Mouse (Mus musculus): ENCODE measurements around the gene Slc25a38. TPM values are rescaled to one million over a fixed set of nuclear protein-coding genes. Genes with fewer than 3 reads are reported as not detected.
"Not testable (repeated sequence)": the region's sequence is repeated elsewhere in the genome, so short reads cannot be mapped to it uniquely, and the experiment has no call there.

The Slc25a38 gene
- polyA plus RNA-seq, 1 experiment from 2014 or later: 34.8 TPM

- no peak within 1 kb of the TSS for H3K4me3 ChIP-seq (replicated peaks; ENCODE audit: low read length)
- H3K36me3 ChIP-seq (ENCODE audit: control insufficient read depth, insufficient read depth, low read length): no peaks in the 10 kb centered on the region
- H3K27me3 ChIP-seq (ENCODE audit: control insufficient read depth, insufficient read depth, low read length): no peaks in the 10 kb centered on the region
- no peak within 1 kb of the TSS; the same call in 1 of the 2 replicates for H3K9ac ChIP-seq (ENCODE audit: low read length)
- 75% methylated on average over 5 of the region's 5 CpGs for WGBS
- no peak for ATAC-seq (ENCODE audit: insufficient read depth, low FRiP score)
- no peaks in the 10 kb centered on the region for H3K4me1 ChIP-seq (ENCODE audit: control insufficient read depth, insufficient read depth, low read length)
- no peak within 1 kb of the TSS for H3K4me2 ChIP-seq (ENCODE audit: low read depth, low read length)
- H3K9me3 ChIP-seq (replicated peaks; ENCODE audit: control insufficient read depth, low read length): no peaks in the 10 kb centered on the region
- no peak within 1 kb of the TSS for H3K27ac ChIP-seq (ENCODE audit: low read length)
These were observed 18.4 kb upstream of the Slc25a38 start, which contains the start of gene Ccr8 for GRCm38 (mm10) chr9:120091696-120092238. Gene Ccr8, plus strand, starts transcription at chr9:120092114.

- H3K4me1 ChIP-seq (ENCODE audit: control insufficient read depth, insufficient read depth, low read length): no peaks in the 10 kb centered on the region
- H3K9me3 ChIP-seq (replicated peaks; ENCODE audit: control insufficient read depth, low read length): no peaks in the 10 kb centered on the region
- H3K9ac ChIP-seq (ENCODE audit: low read length): no peak overlapping the region
- H3K27ac ChIP-seq (ENCODE audit: low read length): no peak overlapping the region
- WGBS: 82% methylated on average over 13 of the region's 13 CpGs
- H3K36me3 ChIP-seq (ENCODE audit: control insufficient read depth, insufficient read depth, low read length): no peaks in the 10 kb centered on the region
- ATAC-seq (ENCODE audit: insufficient read depth, low FRiP score): no peak
- no peak overlapping the region for H3K4me2 ChIP-seq (ENCODE audit: low read depth, low read length)
- H3K27me3 ChIP-seq (ENCODE audit: control insufficient read depth, insufficient read depth, low read length): no peaks in the 10 kb centered on the region
- H3K4me3 ChIP-seq (replicated peaks; ENCODE audit: low read length): no peak overlapping the region
These were observed 16.5 kb upstream of the Slc25a38 start for GRCm38 (mm10) chr9:120093701-120094100.

GRCm38 (mm10) chr9:120095886-120096285, 14.3 kb upstream of the Slc25a38 start:
- H3K4me2 ChIP-seq (ENCODE audit: low read depth, low read length): no peak overlapping the region
- no peak overlapping the region for H3K9ac ChIP-seq (ENCODE audit: low read length)
- WGBS: 61% methylated on average over 7 of the region's 7 CpGs
- no peaks in the 10 kb centered on the region for H3K36me3 ChIP-seq (ENCODE audit: control insufficient read depth, insufficient read depth, low read length)
- H3K9me3 ChIP-seq (replicated peaks; ENCODE audit: control insufficient read depth, low read length): no peaks in the 10 kb centered on the region
- no peak overlapping the region for H3K4me3 ChIP-seq (replicated peaks; ENCODE audit: low read length)
- no peak overlapping the region for H3K27ac ChIP-seq (ENCODE audit: low read length)
- H3K4me1 ChIP-seq (ENCODE audit: control insufficient read depth, insufficient read depth, low read length): no peaks in the 10 kb centered on the region
- ATAC-seq (ENCODE audit: insufficient read depth, low FRiP score): no peak
- no peaks in the 10 kb centered on the region for H3K27me3 ChIP-seq (ENCODE audit: control insufficient read depth, insufficient read depth, low read length)

GRCm38 (mm10) chr9:120098682-120099081, 11.5 kb upstream of the Slc25a38 start:
- no peaks in the 10 kb centered on the region for H3K36me3 ChIP-seq (ENCODE audit: control insufficient read depth, insufficient read depth, low read length)
- no peak overlapping the region for H3K4me3 ChIP-seq (replicated peaks; ENCODE audit: low read length)
- ATAC-seq (ENCODE audit: insufficient read depth, low FRiP score): no peak
- H3K27ac ChIP-seq (ENCODE audit: low read length): no peak overlapping the region
- H3K27me3 ChIP-seq (ENCODE audit: control insufficient read depth, insufficient read depth, low read length): no peaks in the 10 kb centered on the region
- no peak overlapping the region for H3K9ac ChIP-seq (ENCODE audit: low read length)
- H3K9me3 ChIP-seq (replicated peaks; ENCODE audit: control insufficient read depth, low read length): peaks cover 3% of the 10 kb centered on the region; the same call in 1 of the 2 replicates
- no peaks in the 10 kb centered on the region for H3K4me1 ChIP-seq (ENCODE audit: control insufficient read depth, insufficient read depth, low read length)
- no peak overlapping the region for H3K4me2 ChIP-seq (ENCODE audit: low read depth, low read length)
- 22% methylated on average over 7 of the region's 7 CpGs for WGBS

- no peak overlapping the region for H3K4me3 ChIP-seq (replicated peaks; ENCODE audit: low read length)
- no peak for ATAC-seq (ENCODE audit: insufficient read depth, low FRiP score)
- no peak overlapping the region for H3K4me2 ChIP-seq (ENCODE audit: low read depth, low read length)
- no peak overlapping the region for H3K27ac ChIP-seq (ENCODE audit: low read length)
- H3K9me3 ChIP-seq (replicated peaks; ENCODE audit: control insufficient read depth, low read length): peaks cover 3% of the 10 kb centered on the region; the same call in 1 of the 2 replicates
- no peak overlapping the region for H3K9ac ChIP-seq (ENCODE audit: low read length)
- no peaks in the 10 kb centered on the region for H3K4me1 ChIP-seq (ENCODE audit: control insufficient read depth, insufficient read depth, low read length)
- H3K27me3 ChIP-seq (ENCODE audit: control insufficient read depth, insufficient read depth, low read length): no peaks in the 10 kb centered on the region
- WGBS: 86% methylated on average over 8 of the region's 8 CpGs
- no peaks in the 10 kb centered on the region for H3K36me3 ChIP-seq (ENCODE audit: control insufficient read depth, insufficient read depth, low read length)
These were observed 10.9 kb upstream of the Slc25a38 start for GRCm38 (mm10) chr9:120099304-120099703.

- Histone ChIP-seq H3K9ac (ENCODE audit: low read length) (no peak overlapping the region), H3K27ac (ENCODE audit: low read length) (no peak overlapping the region), H3K4me2 (ENCODE audit: low read depth, low read length) (no peak overlapping the region), H3K4me1 (ENCODE audit: control insufficient read depth, insufficient read depth, low read length) (no peaks in the 10 kb centered on the region), H3K27me3 (ENCODE audit: control insufficient read depth, insufficient read depth, low read length) (no peaks in the 10 kb centered on the region), H3K4me3 (replicated peaks; ENCODE audit: low read length) (no peak overlapping the region), H3K36me3 (ENCODE audit: control insufficient read depth, insufficient read depth, low read length) (no peaks in the 10 kb centered on the region), H3K9me3 (replicated peaks; ENCODE audit: control insufficient read depth, low read length) (peaks cover 3% of the 10 kb centered on the region; the same call in 1 of the 2 replicates)
- WGBS: 96% methylated on average over 2 of the region's 2 CpGs
- ATAC-seq (ENCODE audit: insufficient read depth, low FRiP score): no peak; the same call in 1 of the 2 replicates
These were observed 9.0 kb upstream of the Slc25a38 start for GRCm38 (mm10) chr9:120101165-120101564.

GRCm38 (mm10) chr9:120108953-120109352, 1.2 kb upstream of the Slc25a38 start:
- not testable (repeated sequence) for H3K4me1 ChIP-seq (ENCODE audit: control insufficient read depth, insufficient read depth, low read length); H3K27me3 ChIP-seq (ENCODE audit: control insufficient read depth, insufficient read depth, low read length); H3K9me3 ChIP-seq (replicated peaks; ENCODE audit: control insufficient read depth, low read length); H3K4me2 ChIP-seq (ENCODE audit: low read depth, low read length); H3K27ac ChIP-seq (ENCODE audit: low read length); ATAC-seq (ENCODE audit: insufficient read depth, low FRiP score); H3K9ac ChIP-seq (ENCODE audit: low read length); H3K4me3 ChIP-seq (replicated peaks; ENCODE audit: low read length); H3K36me3 ChIP-seq (ENCODE audit: control insufficient read depth, insufficient read depth, low read length)
- WGBS: 92% methylated on average over 12 of the region's 12 CpGs

GRCm38 (mm10) chr9:120111156-120111945, 1.2 kb downstream of the Slc25a38 start:
- 73% methylated on average over 15 of the region's 15 CpGs for WGBS
- Histone ChIP-seq H3K4me1 (ENCODE audit: control insufficient read depth, insufficient read depth, low read length) (peaks cover 26% of the 10 kb centered on the region), H3K27me3 (ENCODE audit: control insufficient read depth, insufficient read depth, low read length) (no peaks in the 10 kb centered on the region), H3K36me3 (ENCODE audit: control insufficient read depth, insufficient read depth, low read length) (no peaks in the 10 kb centered on the region), H3K9me3 (replicated peaks; ENCODE audit: control insufficient read depth, low read length) (no peaks in the 10 kb centered on the region), H3K4me2 (ENCODE audit: low read depth, low read length) (peak overlapping the region; percentile 80), H3K9ac (ENCODE audit: low read length) (peak overlapping the region; percentile 85), H3K4me3 (replicated peaks; ENCODE audit: low read length) (peak overlapping the region; percentile 80), H3K27ac (ENCODE audit: low read length) (peak overlapping the region; percentile 97)
- ATAC-seq (ENCODE audit: insufficient read depth, low FRiP score): no peak

- Histone ChIP-seq H3K36me3 (ENCODE audit: control insufficient read depth, insufficient read depth, low read length) (no peaks in the 10 kb centered on the region), H3K27ac (ENCODE audit: low read length) (no peak overlapping the region), H3K4me1 (ENCODE audit: control insufficient read depth, insufficient read depth, low read length) (peaks cover 28% of the 10 kb centered on the region), H3K9me3 (replicated peaks; ENCODE audit: control insufficient read depth, low read length) (no peaks in the 10 kb centered on the region), H3K27me3 (ENCODE audit: control insufficient read depth, insufficient read depth, low read length) (no peaks in the 10 kb centered on the region), H3K9ac (ENCODE audit: low read length) (no peak overlapping the region), H3K4me3 (replicated peaks; ENCODE audit: low read length) (no peak overlapping the region), H3K4me2 (ENCODE audit: low read depth, low read length) (no peak overlapping the region)
- no peak for ATAC-seq (ENCODE audit: insufficient read depth, low FRiP score)
- WGBS: 92% methylated on average over 6 of the region's 6 CpGs
These were observed 2.3 kb downstream of the Slc25a38 start for GRCm38 (mm10) chr9:120112472-120112871.
